ENCODE assay signal across 8 mouse cellular contexts in the genomic region with DNA sequence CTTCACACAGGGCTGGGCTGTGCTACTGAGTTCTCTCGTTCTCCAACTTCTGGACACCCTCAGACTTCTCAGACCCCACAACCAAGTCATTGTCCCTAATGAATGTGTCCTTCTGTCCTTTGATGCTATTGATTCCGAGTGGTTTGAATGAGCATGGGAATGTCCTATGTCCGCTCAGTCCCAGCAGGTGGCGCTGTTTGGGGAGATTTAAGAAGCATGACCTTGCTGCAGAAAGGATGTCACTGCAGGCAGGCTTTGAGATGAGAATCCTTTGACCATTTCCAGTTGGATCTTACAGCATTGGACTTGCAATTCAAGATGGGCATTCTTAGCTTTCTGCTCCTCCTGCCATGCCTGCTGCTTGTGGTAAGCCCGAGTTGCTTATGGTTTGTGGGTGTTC.
DNase-seq lines count a peak whose midpoint lies in the region; TF ChIP-seq lines count a peak whose summit lies in the region.

No protein-coding gene starts in this region.

- no peaks in the 10 kb centered on the region for H3K9me3 ChIP-seq in heart, embryonic 10.5 days

- no peak overlapping the region for H3K27ac ChIP-seq in heart, embryonic 10.5 days
- H3K27ac ChIP-seq in testis, adult 2 months (ENCODE audit: control insufficient read depth, insufficient read depth, low read depth, low read length) = no peak overlapping the region

- no peaks in the 10 kb centered on the region for H3K36me3 ChIP-seq in heart, embryonic 10.5 days
- H3K36me3 ChIP-seq in testis, adult 2 months (ENCODE audit: control insufficient read depth, insufficient read depth, low read length) = no peaks in the 10 kb centered on the region

- WGBS in heart, embryonic 10.5 days = 24% methylated on average over 5 of the region's 5 CpGs

- no peaks in the 10 kb centered on the region for H3K4me1 ChIP-seq in heart, embryonic 10.5 days
- no peaks in the 10 kb centered on the region; the same call in 1 of the 2 replicates for H3K4me1 ChIP-seq in testis, adult 2 months (ENCODE audit: control insufficient read depth, insufficient read depth, low read length)

- H3K4me3 ChIP-seq in heart, embryonic 10.5 days = no peak overlapping the region
- no peak overlapping the region for H3K4me3 ChIP-seq in testis, adult 2 months (ENCODE audit: control insufficient read depth, low read depth, low read length)

- TF ChIP-seq POLR2A in testis, adult 2 months (IDR thresholded peaks at IDR 0.05; ENCODE audit: control insufficient read depth, low read depth, low read length) = no peak

- DNase-seq in heart, adult 11 months = peak; percentile 10
- no peak for DNase-seq in heart, embryonic 10.5 days (ENCODE audit: low spot score)
- DNase-seq in testis, postnatal 14 days (ENCODE audit: low spot score) = no peak
- peak; percentile 2 for DNase-seq in cerebellum, adult 11-12 months
- peak; percentile 33 for DNase-seq in hindlimb bud, embryonic 11.5 days (ENCODE audit: extremely low spot score, low read depth, low spot score)
- DNase-seq in lung, postnatal 10 days = peak; percentile 29
- peak; percentile 4 for DNase-seq in thymus, postnatal 25 days

- peak; percentile 75; the same call in 1 of the 2 replicates for TF ChIP-seq CTCF in testis, adult 2 months (IDR thresholded peaks at IDR 0.05; ENCODE audit: control insufficient read depth, insufficient read depth, insufficient replicate concordance, low read depth, low read length)

- no peaks in the 10 kb centered on the region for H3K27me3 ChIP-seq in heart, embryonic 10.5 days (ENCODE audit: insufficient read depth, poor library complexity, severe bottlenecking)
- H3K27me3 ChIP-seq in testis, adult 2 months (ENCODE audit: control insufficient read depth, insufficient read depth, low read length) = no peaks in the 10 kb centered on the region

Comparison
In these comparisons a context has a peak if more than half of its experiments do, and no peak if none do; other contexts are left out.
1. DNase-seq: peak in heart, adult 11 months (single experiment), cerebellum, adult 11-12 months (single experiment), hindlimb bud, embryonic 11.5 days (single experiment), lung, postnatal 10 days (single experiment) and thymus, postnatal 25 days (single experiment); none in heart, embryonic 10.5 days (single experiment) and testis, postnatal 14 days (single experiment).